Mouse (Mus musculus) lung, adult 2 months (tissue): ENCODE results near the gene Vps39. TPM values are rescaled to one million over a fixed set of nuclear protein-coding genes. Genes with fewer than 3 reads are reported as not detected.

Experiments
- DNase-seq: peaks from one replicate; pipeline ENCODE4 v3.0.0; 2022
- H3K4me1 ChIP-seq: fragments of 200-500 bp; 2 replicates; pipeline ENCODE4 v1.6.1; 2011; ENCODE audit warnings: low read length; ENCODE audit not compliant: control insufficient read depth, insufficient read depth
- H3K4me3 ChIP-seq: fragments of 200-500 bp; replicated peaks from 2 replicates; pipeline ENCODE3; 2011; ENCODE audit warnings: low read depth, mild to moderate bottlenecking, control low read depth, low read length; ENCODE audit errors: extremely low read depth
- CTCF ChIP-seq: fragments of 200-500 bp; IDR thresholded peaks from 2 replicates; pipeline ENCODE4 v1.5.1; 2011; ENCODE audit warnings: mild to moderate bottlenecking, low read length, control low read depth; ENCODE audit not compliant: insufficient read depth
- POLR2A ChIP-seq: fragments of 200-500 bp; IDR thresholded peaks from 2 replicates; pipeline ENCODE4 v1.6.1; 2011; ENCODE audit warnings: low read depth, mild to moderate bottlenecking, control low read depth, low read length, borderline replicate concordance; ENCODE audit errors: extremely low read depth
- WGBS: fragments of 180-500 bp; shearing (Covaris S2); methylation state at CpG from one replicate; pipeline ENCODE4 v1.1.7; 2018; 5-methylcytosine and 5-hydroxymethylcytosine counted together
- polyA plus RNA-seq: library from polyadenylated mRNA; depleted of rRNA; stranded (reverse); fragments of >200 nt; gene quantifications from 2 replicates; pipeline ENCODE4 v1.2.3, GENCODE M21; 2012; rRNA removed

The Vps39 gene
- polyA plus RNA-seq, result 25.0 and 27.0 TPM in 2 replicates

GRCm38 (mm10) chr2:120352682-120353646 is at the start of gene Vps39:
Vps39 (minus strand) TSS chr2:120353137.
- peak; percentile 85 for DNase-seq
- Histone ChIP-seq H3K4me3 (peak within 1 kb of the TSS; percentile 92), H3K4me1 (peaks cover 9% of the 10 kb centered on the region)
- no peak for TF ChIP-seq CTCF
- TF ChIP-seq POLR2A, result peak; percentile 86; the same call in 1 of the 2 replicates
- 13% methylated on average over 44 of the region's 44 CpGs for WGBS

DNA sequence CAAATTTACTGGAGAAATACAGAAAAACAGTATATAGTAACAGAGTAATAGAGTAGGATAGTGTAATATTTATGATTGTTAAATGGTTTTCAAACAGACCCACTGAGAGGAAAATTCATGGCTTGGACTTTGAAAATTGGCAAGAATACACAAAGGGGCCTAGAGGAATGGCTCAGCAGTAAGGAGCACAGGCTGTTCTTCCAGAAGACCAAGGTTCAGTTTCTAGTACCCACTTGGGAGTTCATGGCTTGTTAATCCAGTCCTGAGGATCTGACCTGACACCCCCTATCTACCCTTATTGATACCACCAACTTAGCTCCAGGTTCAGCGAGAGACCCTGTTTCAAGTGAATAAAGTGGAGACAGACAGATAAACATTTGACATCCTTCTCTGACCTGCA is 45.0 kb upstream of the Vps39 start:
- no peak for TF ChIP-seq CTCF
- TF ChIP-seq POLR2A, result no peak
- WGBS, result 83% methylated on average over 1 of the region's 1 CpGs
- DNase-seq, result no peak
- peaks cover 4% of the 10 kb centered on the region; the same call in 1 of the 2 replicates for H3K4me1 ChIP-seq
- no peak overlapping the region for H3K4me3 ChIP-seq

GRCm38 (mm10) chr2:120392406-120392805 is 39.5 kb upstream of the Vps39 start:
- no peak for TF ChIP-seq CTCF
- no peak for TF ChIP-seq POLR2A
- DNase-seq, result no peak
- Histone ChIP-seq H3K4me1 (no peaks in the 10 kb centered on the region), H3K4me3 (no peak overlapping the region)

DNA sequence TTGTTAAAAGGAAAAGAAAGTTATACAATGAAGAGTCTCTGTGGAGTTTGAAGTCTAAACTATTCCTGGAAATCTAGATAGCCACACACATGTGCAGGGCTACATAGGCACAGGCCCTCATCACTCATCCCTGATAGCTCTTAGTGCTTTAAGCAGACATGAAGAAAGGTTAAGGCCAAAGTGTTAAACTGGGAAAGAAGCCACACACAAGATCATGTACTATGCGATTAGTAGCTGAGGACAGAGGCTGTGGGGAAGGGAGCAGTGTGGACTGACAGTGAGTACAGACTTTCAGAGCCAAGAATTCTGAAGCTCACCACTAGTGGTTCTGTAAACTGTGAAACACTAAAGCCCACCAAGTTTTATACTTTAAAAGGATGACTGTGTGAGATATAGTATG is 38.0 kb upstream of the Vps39 start:
- Histone ChIP-seq H3K4me3 (no peak overlapping the region), H3K4me1 (no peaks in the 10 kb centered on the region)
- TF ChIP-seq POLR2A (no peak), CTCF (no peak)
- WGBS, result 90% methylated on average over 1 of the region's 1 CpGs
- DNase-seq, result no peak

DNA sequence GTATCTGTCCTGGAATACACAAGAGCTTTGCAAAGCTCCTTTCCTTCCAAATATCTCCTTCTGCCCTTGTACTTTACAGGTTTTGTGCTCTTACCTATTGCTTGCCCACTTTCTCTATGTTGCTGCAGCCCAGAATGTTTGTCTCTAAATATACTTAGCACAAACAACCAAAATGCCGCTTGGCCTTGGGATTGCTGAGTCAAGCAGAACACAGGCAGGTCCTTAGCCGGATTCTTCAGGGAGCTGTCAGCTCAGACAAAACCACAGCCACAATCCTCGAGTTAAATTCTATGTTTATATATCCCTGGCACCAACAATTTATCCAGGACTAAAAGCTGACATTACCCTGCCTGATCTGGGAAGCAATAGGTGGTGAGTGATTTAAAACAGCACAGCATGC is 36.4 kb upstream of the Vps39 start:
- 67% methylated on average over 3 of the region's 3 CpGs for WGBS
- TF ChIP-seq POLR2A (no peak), CTCF (no peak)
- DNase-seq, result no peak
- H3K4me3 ChIP-seq, result no peak overlapping the region
- no peaks in the 10 kb centered on the region for H3K4me1 ChIP-seq

- 87% methylated on average over 1 of the region's 1 CpGs for whole genome bisulfite sequencing
- H3K4me1 ChIP-seq, result no peaks in the 10 kb centered on the region
- TF ChIP-seq CTCF (no peak), POLR2A (no peak)
- no peak overlapping the region for H3K4me3 ChIP-seq
- DNase-seq, result no peak
Measured at GRCm38 (mm10) chr2:120387291-120387690, 34.4 kb upstream of the Vps39 start.

DNA sequence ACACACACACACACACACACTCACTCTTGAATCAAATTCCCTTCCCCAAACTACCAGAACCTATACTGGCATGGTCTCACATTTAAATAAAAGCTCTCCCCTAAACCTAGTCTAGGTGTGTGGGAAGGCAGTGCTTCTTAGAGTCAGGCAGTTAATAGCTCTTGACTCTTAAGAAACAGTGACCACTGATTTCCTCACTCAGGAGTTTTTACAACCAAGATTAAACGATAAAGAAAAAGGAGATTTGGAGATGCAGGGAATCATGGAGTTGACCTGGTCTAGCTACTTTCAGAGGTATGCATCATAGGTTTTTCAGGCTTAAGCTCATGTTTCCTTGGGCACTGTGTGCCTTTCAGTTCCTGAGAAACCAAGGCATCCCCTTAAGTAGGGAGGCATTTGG is 33.3 kb upstream of the Vps39 start:
- no peak for DNase-seq
- 75% methylated on average over 1 of the region's 1 CpGs for WGBS
- Histone ChIP-seq H3K4me1 (no peaks in the 10 kb centered on the region; the same call in 1 of the 2 replicates), H3K4me3 (no peak overlapping the region)
- TF ChIP-seq CTCF, result no peak
- no peak for TF ChIP-seq POLR2A

DNA sequence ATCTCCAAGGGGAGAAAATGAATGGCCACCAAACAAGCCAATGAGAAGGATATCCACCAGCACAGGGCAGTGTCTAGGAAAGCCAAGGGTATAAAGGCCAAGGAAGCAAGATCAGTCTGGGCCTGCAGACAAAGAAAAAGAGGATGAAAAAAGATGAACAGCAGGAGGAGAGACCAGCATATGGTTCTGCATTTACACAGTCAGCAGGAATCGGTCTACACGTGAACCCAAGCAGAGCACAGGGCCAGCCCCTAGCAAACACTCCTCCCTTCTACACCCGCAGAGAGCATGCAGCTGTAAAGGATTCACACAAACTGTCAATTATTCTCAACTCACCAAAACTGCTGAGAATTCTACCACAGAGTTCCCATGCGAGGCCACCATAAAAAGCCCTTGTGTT is 20.9 kb upstream of the Vps39 start:
- DNase-seq, result no peak
- Histone ChIP-seq H3K4me3 (no peak overlapping the region), H3K4me1 (no peaks in the 10 kb centered on the region)
- TF ChIP-seq POLR2A, result no peak
- TF ChIP-seq CTCF, result no peak
- WGBS, result 82% methylated on average over 4 of the region's 4 CpGs

- TF ChIP-seq POLR2A (no peak), CTCF (no peak)
- 94% methylated on average over 4 of the region's 4 CpGs for WGBS
- H3K4me1 ChIP-seq, result peaks cover under 1% of the 10 kb centered on the region; the same call in 1 of the 2 replicates
- no peak overlapping the region for H3K4me3 ChIP-seq
- no peak for DNase-seq
Measured at GRCm38 (mm10) chr2:120367416-120368207, 14.7 kb upstream of the Vps39 start.

DNA sequence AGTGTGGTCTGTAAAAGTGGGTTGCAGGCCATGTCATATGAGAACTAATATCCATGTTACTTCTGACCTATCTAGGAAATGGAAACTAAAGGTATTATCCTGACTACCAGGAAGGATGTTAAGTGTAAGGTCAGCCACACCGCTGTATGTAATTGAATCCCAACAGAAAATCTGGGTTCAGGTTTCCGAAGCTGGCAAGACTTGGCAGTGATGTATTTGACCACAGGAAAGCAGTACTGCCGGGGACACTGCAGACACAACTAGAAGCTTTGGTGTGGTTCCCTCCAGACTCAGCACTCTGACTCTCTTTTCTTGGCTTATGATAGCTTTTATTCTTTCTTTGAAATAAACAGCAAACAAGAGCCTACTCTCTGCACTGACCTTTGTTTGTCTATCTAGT is 13.6 kb upstream of the Vps39 start:
- WGBS, result 89% methylated on average over 3 of the region's 3 CpGs
- H3K4me3 ChIP-seq, result no peak overlapping the region
- DNase-seq, result no peak
- no peak for TF ChIP-seq CTCF
- TF ChIP-seq POLR2A, result no peak
- peaks cover 3% of the 10 kb centered on the region; the same call in 1 of the 2 replicates for H3K4me1 ChIP-seq
